Mouse (Mus musculus) heart, embryonic 10.5 days (tissue): ENCODE measurements around the gene Rhbdd3. TPM values are rescaled to one million over a fixed set of nuclear protein-coding genes. Genes with fewer than 3 reads are reported as not detected.

Experiments
- DNase-seq: peaks from one replicate; pipeline ENCODE4 v3.0.0-alpha.2; 2017; ENCODE audit warnings: low spot score
- H3K27ac ChIP-seq: fragments of 300-500 bp; sonication (generic); 2 replicates; pipeline ENCODE4 v1.5.1; 2016; ENCODE audit warnings: mild to moderate bottlenecking
- H3K27me3 ChIP-seq: fragments of 300-500 bp; sonication (generic); 2 replicates; pipeline ENCODE4 v1.6.1; 2016; ENCODE audit warnings: mild to moderate bottlenecking; ENCODE audit not compliant: poor library complexity, insufficient read depth, severe bottlenecking
- H3K36me3 ChIP-seq: fragments of 300-500 bp; sonication (generic); 2 replicates; pipeline ENCODE4 v1.6.1; 2016; ENCODE audit warnings: mild to moderate bottlenecking, moderate library complexity
- H3K4me1 ChIP-seq: fragments of 300-500 bp; sonication (generic); 2 replicates; pipeline ENCODE4 v1.6.1; 2016; ENCODE audit warnings: mild to moderate bottlenecking
- H3K4me3 ChIP-seq: fragments of 300-500 bp; sonication (generic); 2 replicates; pipeline ENCODE4 v1.5.1; 2016; ENCODE audit warnings: mild to moderate bottlenecking, moderate library complexity
- H3K9me3 ChIP-seq: fragments of 300-500 bp; sonication (generic); 2 replicates; pipeline ENCODE4 v1.6.1; 2016; ENCODE audit warnings: mild to moderate bottlenecking, moderate library complexity
- WGBS: fragments of 180-500 bp; shearing (Covaris S2); methylation state at CpG from one replicate; pipeline ENCODE4 v1.1.7; 2016; 5-methylcytosine and 5-hydroxymethylcytosine counted together
- polyA plus RNA-seq: library from polyadenylated mRNA; unstranded; fragments of >200 nt; fragmentation: Nextera tagmentation; extraction: Ambion mirVana; gene quantifications from 2 replicates; pipeline ENCODE4 v1.2.1, GENCODE M21; 2016

The Rhbdd3 gene
- polyA plus RNA-seq = 34.2 and 35.0 TPM in 2 replicates

GRCm38 (mm10) chr11:5098736-5099542, at the start of gene Rhbdd3, which contains the start of gene Ewsr1:
Gene Rhbdd3 (plus strand): TSS chr11:5098926.
Gene Ewsr1 (minus strand): TSS chr11:5099266.
- WGBS = under 1% methylated on average over 92 of the region's 92 CpGs
- peak; percentile 98 for DNase-seq
- Histone ChIP-seq H3K4me1 (peaks cover 23% of the 10 kb centered on the region), H3K4me3 (peak within 1 kb of the TSS; percentile 99), H3K36me3 (peaks cover 22% of the 10 kb centered on the region), H3K27ac (peak within 1 kb of the TSS; percentile 100), H3K27me3 (no peaks in the 10 kb centered on the region), H3K9me3 (no peaks in the 10 kb centered on the region)

GRCm38 (mm10) chr11:5051629-5052028, 47.1 kb upstream of the Rhbdd3 start:
- H3K4me1 ChIP-seq = peaks cover 14% of the 10 kb centered on the region
- WGBS = 82% methylated on average over 10 of the region's 10 CpGs
- H3K9me3 ChIP-seq = no peaks in the 10 kb centered on the region
- no peaks in the 10 kb centered on the region for H3K36me3 ChIP-seq
- H3K27me3 ChIP-seq = peaks cover 29% of the 10 kb centered on the region
- H3K4me3 ChIP-seq = no peak overlapping the region
- no peak overlapping the region for H3K27ac ChIP-seq
- no peak for DNase-seq

DNA sequence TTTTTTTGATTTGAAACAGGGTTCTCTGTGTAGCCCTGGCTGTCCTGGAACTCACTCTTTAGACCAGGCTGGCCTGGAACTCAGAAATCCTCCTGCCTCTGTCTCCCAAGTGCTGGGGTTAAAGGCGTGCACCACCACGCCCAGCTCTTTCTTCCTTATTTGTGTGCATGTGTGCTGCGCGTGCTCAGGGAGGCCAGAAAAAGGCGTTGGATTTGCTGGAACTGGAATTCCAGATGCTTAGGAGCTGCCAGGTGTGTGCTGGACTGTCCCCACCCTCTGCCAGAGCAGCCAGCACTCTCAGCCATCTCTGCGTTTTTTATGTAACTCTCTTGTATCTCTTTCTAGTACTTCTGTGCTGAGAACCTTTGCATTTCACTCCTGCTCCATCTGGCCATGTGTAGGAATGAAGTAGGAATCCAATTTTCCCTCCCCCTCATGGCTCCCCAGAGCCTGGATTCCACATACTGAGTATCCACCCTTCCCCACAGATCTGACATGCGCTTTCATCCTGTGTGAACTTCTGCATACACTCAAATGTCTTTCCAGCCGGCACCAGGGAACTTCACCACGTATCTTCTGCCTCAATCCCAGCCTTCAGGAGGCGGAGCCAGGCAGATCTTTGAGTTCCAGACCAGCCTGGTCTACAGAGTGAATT, 46.4 kb upstream of the Rhbdd3 start:
- Histone ChIP-seq H3K27ac (no peak overlapping the region), H3K9me3 (no peaks in the 10 kb centered on the region), H3K36me3 (no peaks in the 10 kb centered on the region), H3K4me1 (peaks cover 16% of the 10 kb centered on the region), H3K4me3 (no peak overlapping the region), H3K27me3 (peaks cover 36% of the 10 kb centered on the region)
- 66% methylated on average over 10 of the region's 10 CpGs for WGBS
- no peak for DNase-seq

- no peak for DNase-seq
- Histone ChIP-seq H3K27ac (no peak overlapping the region), H3K4me3 (no peak overlapping the region), H3K27me3 (peaks cover 55% of the 10 kb centered on the region), H3K36me3 (no peaks in the 10 kb centered on the region), H3K9me3 (no peaks in the 10 kb centered on the region), H3K4me1 (peaks cover 29% of the 10 kb centered on the region)
- 86% methylated on average over 14 of the region's 14 CpGs for WGBS
Observed at GRCm38 (mm10) chr11:5054151-5054550, 44.6 kb upstream of the Rhbdd3 start.

DNA sequence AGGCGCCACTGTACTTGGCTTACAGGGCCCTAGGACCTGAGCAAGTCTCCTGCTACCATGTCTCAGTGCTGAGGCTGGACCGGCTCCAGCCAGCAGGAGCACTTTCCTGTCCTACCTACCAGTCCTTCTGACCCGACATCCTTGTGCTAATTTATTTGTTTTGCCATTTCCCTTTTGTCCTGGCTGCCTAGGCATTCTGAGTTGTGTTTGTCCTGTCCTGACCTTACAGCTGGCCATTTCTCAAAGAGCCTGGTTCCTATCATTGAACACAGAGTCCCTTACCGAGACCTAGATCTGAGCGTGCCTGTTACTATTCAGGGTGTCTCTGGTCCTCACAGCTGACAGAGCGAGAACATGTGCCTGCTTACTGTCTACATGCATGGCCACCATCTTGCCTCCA, 43.9 kb upstream of the Rhbdd3 start:
- 57% methylated on average over 6 of the region's 6 CpGs for WGBS
- DNase-seq = no peak

DNA sequence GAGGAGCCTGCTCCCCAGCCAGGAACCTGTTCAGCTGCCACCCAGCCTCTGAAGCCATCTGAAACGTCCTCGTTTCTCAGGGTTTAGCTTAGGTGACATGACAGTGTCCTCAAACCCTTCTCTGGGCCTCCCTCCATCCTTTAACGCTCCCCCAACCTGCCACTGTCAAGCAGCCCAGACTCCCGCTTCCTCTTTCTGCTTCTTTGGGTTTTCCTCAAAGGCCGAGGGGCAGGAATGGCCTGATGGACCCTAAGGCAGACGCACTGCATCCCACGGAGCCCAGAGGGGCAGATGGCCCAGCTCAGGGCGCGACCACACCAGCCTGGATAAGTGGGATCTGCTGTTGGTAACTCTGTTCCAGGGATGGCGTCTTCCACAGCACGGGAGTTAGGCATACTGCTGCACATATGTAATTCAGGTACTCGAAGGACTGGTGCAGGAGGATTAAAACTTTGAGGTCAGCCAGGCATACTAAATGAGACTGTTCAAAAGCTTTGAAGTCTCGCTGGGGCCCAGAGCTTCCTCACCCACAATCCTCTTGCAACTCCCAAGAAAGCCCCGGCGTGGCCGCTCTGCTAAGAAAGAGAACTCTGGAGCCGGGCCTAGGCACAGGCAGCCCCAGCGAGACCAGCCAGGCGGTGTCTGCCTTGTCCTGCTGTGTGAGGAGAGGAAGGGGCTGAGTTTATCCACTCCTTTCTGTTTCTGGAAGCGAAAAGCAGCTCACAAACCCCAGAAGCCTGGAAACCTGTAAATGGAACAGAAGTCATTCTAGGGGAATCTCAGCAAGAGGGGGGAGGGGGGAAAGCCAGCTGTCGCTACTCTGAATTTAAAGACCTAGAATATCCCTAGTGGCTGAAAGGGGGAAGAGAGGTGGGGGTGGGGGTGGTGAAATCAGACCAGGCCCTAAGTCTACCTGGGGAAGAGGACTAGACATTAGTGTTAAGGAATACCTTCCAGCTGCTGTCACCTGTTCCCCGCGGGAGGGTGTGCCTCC, 42.5 kb upstream of the Rhbdd3 start:
- Histone ChIP-seq H3K27ac (no peak overlapping the region), H3K36me3 (0 out of 2 replicates have a peak, but pooled peaks cover 5% of the 10 kb centered on the region), H3K9me3 (peaks cover 2% of the 10 kb centered on the region; the same call in 1 of the 2 replicates), H3K27me3 (peaks cover 67% of the 10 kb centered on the region), H3K4me3 (no peak overlapping the region), H3K4me1 (peaks cover 42% of the 10 kb centered on the region)
- DNase-seq = no peak
- WGBS = 40% methylated on average over 23 of the region's 23 CpGs

More for the DNA sequence above, 43.9 kb upstream of the Rhbdd3 start:
- H3K4me3 ChIP-seq = no peak overlapping the region
- peaks cover 60% of the 10 kb centered on the region for H3K27me3 ChIP-seq
- no peaks in the 10 kb centered on the region for H3K9me3 ChIP-seq
- H3K4me1 ChIP-seq = peaks cover 36% of the 10 kb centered on the region
- H3K27ac ChIP-seq = no peak overlapping the region
- H3K36me3 ChIP-seq = no peaks in the 10 kb centered on the region

GRCm38 (mm10) chr11:5057064-5057463, 41.7 kb upstream of the Rhbdd3 start:
- WGBS = 59% methylated on average over 8 of the region's 8 CpGs
- no peak overlapping the region for H3K27ac ChIP-seq
- 0 out of 2 replicates have a peak, but pooled peaks cover 5% of the 10 kb centered on the region for H3K36me3 ChIP-seq
- H3K27me3 ChIP-seq = peaks cover 75% of the 10 kb centered on the region
- H3K4me3 ChIP-seq = no peak overlapping the region
- no peak for DNase-seq
- peaks cover 2% of the 10 kb centered on the region; the same call in 1 of the 2 replicates for H3K9me3 ChIP-seq
- H3K4me1 ChIP-seq = peaks cover 50% of the 10 kb centered on the region

- Histone ChIP-seq H3K4me1 (peaks cover 55% of the 10 kb centered on the region), H3K4me3 (peak overlapping the region; percentile 66), H3K9me3 (peaks cover 2% of the 10 kb centered on the region; the same call in 1 of the 2 replicates), H3K36me3 (0 out of 2 replicates have a peak, but pooled peaks cover 5% of the 10 kb centered on the region), H3K27ac (peak overlapping the region; percentile 69; the same call in 1 of the 2 replicates), H3K27me3 (peaks cover 79% of the 10 kb centered on the region)
- no peak for DNase-seq
- 19% methylated on average over 8 of the region's 8 CpGs for WGBS
Observed at GRCm38 (mm10) chr11:5057541-5057855, 41.2 kb upstream of the Rhbdd3 start.

- 2% methylated on average over 76 of the region's 77 CpGs for WGBS
- peak within 1 kb of the TSS; percentile 69 for H3K27ac ChIP-seq
Observed at GRCm38 (mm10) chr11:5057856-5058641, 40.7 kb upstream of the Rhbdd3 start, which contains the start of gene Rasl10a. Gene Rasl10a (plus strand): TSS chr11:5058128.

GRCm38 (mm10) chr11:5058783-5059182, 39.9 kb upstream of the Rhbdd3 start:
- H3K27ac ChIP-seq = no peak overlapping the region
- peaks cover 92% of the 10 kb centered on the region for H3K27me3 ChIP-seq
- WGBS = 36% methylated on average over 9 of the region's 9 CpGs
- peaks cover 67% of the 10 kb centered on the region for H3K4me1 ChIP-seq
- 0 out of 2 replicates have a peak, but pooled peaks cover 8% of the 10 kb centered on the region for H3K36me3 ChIP-seq
- H3K4me3 ChIP-seq = no peak overlapping the region; the same call in 1 of the 2 replicates
- H3K9me3 ChIP-seq = peaks cover 2% of the 10 kb centered on the region; the same call in 1 of the 2 replicates
- no peak for DNase-seq

More at GRCm38 (mm10) chr11:5057856-5058641, 40.7 kb upstream of the Rhbdd3 start, which contains the start of gene Rasl10a:
- H3K4me1 ChIP-seq = peaks cover 60% of the 10 kb centered on the region
- 0 out of 2 replicates have a peak, but pooled peaks cover 7% of the 10 kb centered on the region for H3K36me3 ChIP-seq
- peak within 1 kb of the TSS; percentile 66 for H3K4me3 ChIP-seq
- no peak for DNase-seq
- peaks cover 85% of the 10 kb centered on the region for H3K27me3 ChIP-seq
- peaks cover 2% of the 10 kb centered on the region; the same call in 1 of the 2 replicates for H3K9me3 ChIP-seq

GRCm38 (mm10) chr11:5059230-5059629, 39.5 kb upstream of the Rhbdd3 start:
- no peak overlapping the region for H3K27ac ChIP-seq
- 0 out of 2 replicates have a peak, but pooled peaks cover 8% of the 10 kb centered on the region for H3K36me3 ChIP-seq
- peaks cover 72% of the 10 kb centered on the region for H3K4me1 ChIP-seq
- H3K27me3 ChIP-seq = peaks cover 94% of the 10 kb centered on the region
- DNase-seq = no peak
- no peak overlapping the region for H3K4me3 ChIP-seq
- WGBS = 29% methylated on average over 14 of the region's 14 CpGs
- peaks cover 2% of the 10 kb centered on the region; the same call in 1 of the 2 replicates for H3K9me3 ChIP-seq
